Mouse (Mus musculus) thymus, adult 18-20 months (tissue): ENCODE measurements around the gene Spo11.
A peak's percentile ranks its signal among the peaks of the same experiment; 100 is the strongest.

ENCODE experiments used
- DNase-seq, 2 experiments: peaks; one replicate each; pipeline ENCODE4 v3.0.0; 2022; ENCODE audit warnings: mixed read lengths in 2 of 2

The Spo11 gene

GRCm38 (mm10) chr2:172959006-172959768 is 18.3 kb upstream of the Spo11 start:
- no peak for DNase-seq

- no peak for DNase-seq
Observed at GRCm38 (mm10) chr2:172960350-172960749, 17.1 kb upstream of the Spo11 start.

DNA sequence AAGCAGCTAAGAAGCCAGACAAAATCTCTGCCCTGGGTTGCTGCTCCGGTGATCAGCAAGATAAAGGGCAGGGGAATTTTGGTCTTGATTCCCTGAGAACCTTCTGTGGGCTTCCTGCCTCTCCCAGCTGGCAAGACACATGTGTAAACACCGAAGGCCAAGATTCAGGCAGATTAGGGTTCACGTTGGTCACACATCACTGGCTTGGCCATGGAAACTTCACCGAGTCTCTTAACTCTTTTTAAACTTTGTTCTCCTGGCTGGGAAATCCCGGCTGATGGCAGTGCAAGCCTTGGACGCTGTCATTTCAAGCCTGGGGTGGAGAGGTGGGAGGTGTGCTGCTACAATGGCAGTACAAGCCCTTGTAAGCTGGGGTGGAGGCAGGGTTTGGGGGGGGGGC is 16.3 kb upstream of the Spo11 start:
- DNase-seq = no peak

GRCm38 (mm10) chr2:172965249-172965648 is 12.3 kb upstream of the Spo11 start:
- DNase-seq = no peak

DNA sequence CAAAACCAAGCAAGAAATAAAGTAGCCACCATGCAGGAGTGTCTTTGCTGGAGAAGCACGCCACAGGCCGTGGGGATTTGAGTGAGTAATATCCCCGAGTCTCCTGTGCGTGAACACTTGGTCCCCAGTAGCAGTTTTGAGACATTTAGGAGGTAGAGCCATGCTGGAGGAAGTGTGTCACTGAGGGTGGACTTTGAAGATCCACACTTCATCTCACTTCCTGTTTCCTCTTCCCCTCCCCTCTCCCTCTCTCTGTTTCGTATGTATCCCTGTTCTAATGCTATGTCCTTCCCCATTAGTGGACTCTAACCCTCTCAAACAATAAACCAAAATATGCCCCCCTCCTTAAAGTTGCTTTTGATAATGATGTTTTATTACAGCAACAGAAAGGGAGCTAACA is 11.0 kb upstream of the Spo11 start:
- no peak for DNase-seq

DNA sequence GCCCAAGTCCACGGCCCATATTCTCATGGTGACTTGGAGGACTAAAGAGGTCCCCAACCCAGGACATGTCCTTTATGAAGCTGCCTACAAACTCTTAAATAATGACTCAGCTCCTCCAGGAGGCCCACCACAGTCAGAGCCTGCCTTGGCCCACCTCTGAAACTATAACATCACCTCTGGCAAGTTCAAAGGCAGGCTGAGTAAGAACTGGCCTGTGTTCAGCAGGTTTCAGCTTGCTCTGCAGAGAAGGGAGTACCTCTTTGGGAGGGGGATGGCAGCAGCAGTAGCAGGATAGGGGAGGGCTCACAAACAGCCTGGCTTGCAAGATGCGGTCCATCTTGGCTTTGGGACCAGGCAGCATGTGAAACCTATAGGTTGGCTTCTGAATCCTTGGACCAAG is 5.6 kb upstream of the Spo11 start:
- no peak for DNase-seq

- DNase-seq = no peak
Observed at GRCm38 (mm10) chr2:172973806-172974565, 3.5 kb upstream of the Spo11 start.

- DNase-seq = no peak
Observed at GRCm38 (mm10) chr2:172974701-172975100, 2.8 kb upstream of the Spo11 start.

GRCm38 (mm10) chr2:172975159-172975558 is 2.3 kb upstream of the Spo11 start:
- DNase-seq = no peak

DNA sequence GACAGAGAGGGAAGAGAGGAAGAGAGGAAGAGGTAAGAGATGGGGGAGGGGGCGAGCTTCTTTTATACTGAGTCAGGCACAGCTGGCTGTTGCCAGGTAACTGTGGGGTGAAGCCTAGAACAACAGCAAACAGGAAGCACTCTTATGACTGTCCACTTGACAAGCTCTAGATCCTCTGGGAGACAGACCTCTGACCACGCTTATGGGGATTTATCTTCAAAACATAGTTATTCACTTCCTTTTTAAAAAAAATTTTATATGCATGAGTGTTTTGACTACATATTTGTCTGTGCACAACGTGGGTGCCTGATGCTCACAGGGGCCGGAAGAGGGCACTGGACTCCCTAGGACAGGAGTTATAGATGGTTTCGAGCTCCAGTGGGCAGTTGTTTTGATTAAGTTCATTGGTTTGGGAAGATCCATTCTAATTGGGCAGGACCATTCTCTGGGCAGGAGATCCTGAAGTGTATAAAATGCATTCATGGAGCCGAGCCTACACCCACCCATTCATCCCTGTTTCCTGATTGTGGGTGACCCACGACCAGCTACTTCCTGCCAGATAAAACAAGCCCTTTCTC is 750 bp upstream of the Spo11 start:
- DNase-seq = peak; percentile 47 to 74

- no peak for DNase-seq
Observed at GRCm38 (mm10) chr2:172978131-172978633, 682 bp downstream of the Spo11 start.

GRCm38 (mm10) chr2:172979666-172980345 is 2.3 kb downstream of the Spo11 start:
- no peak for DNase-seq

DNA sequence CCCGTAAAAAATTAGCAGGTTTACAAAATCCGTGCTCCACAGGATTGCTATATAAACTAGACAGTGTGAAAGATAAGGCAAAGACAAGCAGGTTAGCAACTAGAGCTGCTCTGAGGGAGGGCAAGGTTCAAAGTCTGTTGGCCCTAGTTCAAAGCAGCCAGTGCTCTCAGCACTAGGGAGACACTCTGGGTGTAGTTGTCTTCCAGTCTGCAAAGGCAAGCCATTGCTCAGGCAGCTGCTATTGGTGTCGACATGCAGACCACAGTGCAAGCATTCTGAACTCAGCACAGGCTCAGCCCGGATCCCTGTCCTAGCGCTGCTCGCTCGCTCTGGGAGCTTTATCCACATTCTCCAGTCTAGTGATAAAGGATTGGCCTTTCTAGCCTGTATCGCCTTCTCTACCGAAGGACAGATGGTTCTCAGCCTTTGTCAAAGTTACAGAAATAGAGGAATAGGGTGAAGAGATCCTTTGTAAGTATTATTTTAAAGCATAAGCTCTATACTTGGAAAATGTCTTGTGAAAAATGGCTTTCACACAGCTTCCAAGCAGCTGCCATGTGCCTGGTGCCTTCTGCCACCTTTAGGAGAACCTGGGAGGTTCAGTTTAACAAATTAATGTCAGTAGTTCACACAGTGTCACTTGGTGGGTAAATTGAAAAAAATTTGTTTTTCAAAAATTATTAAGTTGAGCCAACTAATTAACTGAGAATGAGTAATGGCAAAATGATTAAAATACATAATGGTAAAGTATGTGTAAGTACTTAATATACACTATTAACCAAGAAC is 5.5 kb downstream of the Spo11 start:
- peak in 1 of 2 experiments; percentile 46 for DNase-seq

GRCm38 (mm10) chr2:172990161-172990560 is 12.7 kb downstream of the Spo11 start:
- DNase-seq = no peak

GRCm38 (mm10) chr2:172996207-172996606 is 18.7 kb downstream of the Spo11 start:
- DNase-seq = peak; percentile 56 to 64

DNA sequence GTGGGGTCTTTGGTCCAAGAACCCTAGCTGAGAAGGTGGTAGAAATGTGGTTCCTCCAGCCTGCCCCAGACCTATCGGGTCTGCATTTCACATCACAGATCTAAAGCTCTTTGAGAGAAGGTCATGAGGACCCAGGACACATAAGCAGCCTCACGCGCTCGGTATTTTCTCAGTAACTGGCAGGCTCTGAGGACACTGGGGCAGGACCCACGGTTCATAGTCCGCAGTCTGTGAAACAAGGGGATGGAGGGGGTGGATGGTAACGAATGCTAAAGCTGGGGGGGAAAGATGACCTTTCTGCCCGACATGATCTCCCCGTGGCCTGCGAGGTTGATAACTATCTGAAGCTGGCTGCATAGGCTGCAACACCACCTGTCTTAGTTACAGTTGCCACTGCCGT is 20.2 kb downstream of the Spo11 start:
- no peak for DNase-seq

DNA sequence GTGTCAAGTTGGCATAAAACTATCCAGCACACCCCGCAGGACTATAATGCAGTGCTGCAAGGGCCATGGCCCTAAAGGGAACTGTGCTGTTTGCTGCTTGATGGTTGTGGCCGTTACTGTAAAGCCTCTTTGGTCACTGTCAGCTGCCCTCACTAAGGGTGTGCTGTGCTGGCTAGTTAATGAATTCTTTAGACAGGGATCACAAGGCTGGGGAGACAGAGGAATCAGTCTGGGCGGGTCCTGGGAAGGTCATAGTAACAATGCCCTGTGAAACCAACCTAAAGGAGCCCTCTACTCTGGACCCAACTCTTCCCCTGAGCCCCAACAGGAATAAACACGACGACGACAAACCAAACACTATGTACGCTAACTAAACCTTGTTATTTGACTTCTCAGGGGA is 21.0 kb downstream of the Spo11 start:
- DNase-seq = no peak

- DNase-seq = peak; percentile 97
Observed at GRCm38 (mm10) chr2:172999630-173000284, 22.3 kb downstream of the Spo11 start, which contains the start of gene Rae1. Rae1 (plus strand) TSS chr2:173000117.

DNA sequence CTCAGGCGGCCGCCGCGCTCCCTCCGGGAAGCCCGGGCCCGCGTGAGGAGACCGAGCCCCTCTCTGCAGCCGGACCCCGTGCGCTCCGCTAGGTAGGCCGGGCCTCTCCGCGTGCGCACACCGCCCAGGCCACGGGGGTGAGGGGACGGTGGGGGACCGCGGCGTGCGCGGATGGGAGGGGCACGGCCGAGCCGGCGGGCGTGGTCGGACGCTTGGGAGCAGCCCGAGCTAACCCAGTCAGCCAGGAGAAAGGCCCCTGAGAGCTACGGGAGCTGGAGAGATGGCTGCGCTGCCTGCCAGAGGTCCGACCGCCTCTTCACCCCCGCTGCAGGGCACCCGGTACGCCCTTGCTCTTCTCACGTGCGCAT is 22.8 kb downstream of the Spo11 start:
- no peak for DNase-seq

- DNase-seq = no peak
Observed at GRCm38 (mm10) chr2:173000921-173001320, 23.4 kb downstream of the Spo11 start.

- DNase-seq = no peak
Observed at GRCm38 (mm10) chr2:173003737-173004136, 26.2 kb downstream of the Spo11 start.
